Mouse (Mus musculus) heart, postnatal 14 days (tissue): Measurements from ENCODE around the gene Selenop. TPM values are rescaled to one million over a fixed set of nuclear protein-coding genes. Genes with fewer than 3 reads are reported as not detected.

Experiments used
- DNase-seq, 2 experiments: peaks; one replicate each; pipeline ENCODE4 v3.0.0; 2021 to 2022
- intact Hi-C: fragments of 180-260 bp; cut with DNase I; formaldehyde crosslinking; loops from one replicate; pipeline ENCODE4 v1.15.1; 2025
- total RNA-seq, 2 experiments: library from RNA; stranded (reverse); gene quantifications; 2 replicates each; pipeline ENCODE4 v1.2.3; 2021

Selenop gene
- total RNA-seq, 2 experiments from 2014 or later, result 304 to 322 TPM

DNA sequence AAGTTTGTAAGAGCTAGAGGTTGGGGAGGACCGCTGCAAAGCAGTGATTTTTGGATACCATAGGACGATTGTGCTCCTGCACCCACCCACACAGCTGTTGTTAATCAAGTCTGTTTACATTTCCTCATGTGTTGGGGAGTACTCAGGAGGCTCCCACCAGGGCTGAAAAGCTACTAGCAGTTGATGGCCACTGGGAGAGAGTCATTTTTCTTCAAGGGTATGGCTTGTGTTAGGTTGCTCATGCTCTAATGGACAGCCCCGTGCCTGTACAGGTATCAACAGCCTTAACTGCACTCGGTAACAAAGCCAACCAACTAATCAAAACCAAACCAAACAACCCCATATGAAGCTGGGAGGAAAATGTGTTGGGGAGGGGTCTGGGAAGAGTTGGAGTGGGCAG, 1.1 kb downstream of the Selenop start:
- intact Hi-C loops, result no loop called here
- DNase-seq, result no peak

DNA sequence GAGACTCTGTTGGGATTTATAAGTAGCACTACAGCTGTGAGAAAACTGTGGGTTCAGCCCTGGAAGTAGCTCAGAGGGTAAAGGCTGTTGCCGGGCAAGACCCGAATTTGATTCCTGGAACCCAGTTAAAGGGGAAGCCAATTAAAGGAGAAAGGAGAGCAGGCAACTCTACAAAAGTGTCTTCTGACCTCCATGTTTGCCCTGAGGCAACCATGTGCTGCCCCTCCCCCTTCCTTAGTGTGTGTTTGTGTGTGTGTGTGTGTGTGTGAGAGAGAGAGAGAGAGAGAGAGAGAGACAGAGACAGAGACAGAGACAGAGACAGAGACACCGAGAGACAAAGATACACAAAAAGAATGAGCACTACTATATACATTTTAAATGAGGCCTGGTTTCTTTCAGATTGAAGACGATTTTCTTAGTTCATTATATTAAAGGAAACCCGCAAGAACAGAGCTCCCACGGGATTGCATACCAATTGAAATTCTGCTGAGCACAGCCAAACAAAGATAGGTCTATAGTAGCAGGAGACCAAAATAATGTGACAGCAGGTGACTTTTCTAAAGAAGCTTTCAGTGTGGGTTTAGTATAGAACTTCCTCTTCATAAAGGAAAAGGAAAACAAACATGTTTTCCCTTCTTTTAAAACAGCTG, 1.8 kb downstream of the Selenop start:
- intact Hi-C loops, result loop anchor here (5.0 kb wide), 1 partner anchor 43 kb away; no protein-coding TSS in a partner anchor
- peak in 1 of 2 experiments; percentile 31 for DNase-seq

- DNase-seq, result peak; percentile 83 to 84
- intact Hi-C loops, result loop anchor here (5.0 kb wide), 1 partner anchor 43 kb away; no protein-coding TSS in a partner anchor
Observed at GRCm38 (mm10) chr15:3270646-3271077, 2.3 kb downstream of the Selenop start.

- DNase-seq, result peak; percentile 37 to 44
- intact Hi-C loops, result loop anchor here (5.0 kb wide), 1 partner anchor 44 kb away; no protein-coding TSS in a partner anchor
Observed at GRCm38 (mm10) chr15:3271216-3271615, 2.9 kb downstream of the Selenop start.

- intact Hi-C loops, result loop anchor here (2.0 to 5.0 kb wide), 2 partner anchors 46 to 58 kb away; no protein-coding TSS in a partner anchor
- no peak for DNase-seq
Observed at GRCm38 (mm10) chr15:3273191-3273590, 4.8 kb downstream of the Selenop start.

DNA sequence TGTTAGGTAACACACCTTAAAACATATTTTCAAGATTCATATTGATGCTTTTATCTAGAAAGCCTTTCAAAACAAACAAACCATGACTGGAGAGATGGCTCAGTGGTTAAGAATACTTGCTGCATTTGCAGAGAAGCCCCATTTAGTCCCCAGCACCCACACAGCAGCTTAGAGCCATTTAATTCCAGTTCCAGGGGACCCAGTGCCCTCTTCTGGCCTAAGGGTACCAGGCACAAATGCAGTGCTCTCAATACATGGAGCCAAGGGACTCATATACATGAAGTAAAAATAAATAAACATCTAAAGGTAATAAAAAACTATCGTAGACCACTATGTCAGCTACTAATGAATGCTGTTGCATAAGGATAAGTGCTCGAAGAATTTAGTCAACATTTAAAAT, 9.0 kb downstream of the Selenop start:
- no peak for DNase-seq
- intact Hi-C loops, result no loop called here

DNA sequence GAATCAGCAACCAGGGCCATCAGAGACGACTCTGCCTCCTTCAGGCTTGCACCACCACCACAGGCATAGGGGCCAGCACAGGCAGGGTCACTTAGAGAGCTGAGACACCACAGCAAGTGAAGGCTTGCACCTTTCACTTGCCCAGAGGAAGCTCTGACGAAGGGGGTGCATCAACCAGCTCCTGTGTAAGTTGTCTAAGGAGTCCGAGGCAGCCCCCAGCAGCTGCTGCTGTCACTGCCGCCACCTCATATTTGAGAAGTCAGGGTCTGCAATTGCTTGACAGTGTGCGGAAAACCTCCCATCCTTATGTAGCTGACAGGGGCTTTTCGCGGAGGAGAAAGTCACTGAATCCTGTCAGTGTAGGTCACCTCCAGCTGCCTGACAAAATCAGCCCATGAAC, 10.9 kb downstream of the Selenop start:
- no peak for DNase-seq
- intact Hi-C loops, result no loop called here

GRCm38 (mm10) chr15:3281216-3281615, 12.9 kb downstream of the Selenop start:
- intact Hi-C loops, result no loop called here
- no peak for DNase-seq

DNA sequence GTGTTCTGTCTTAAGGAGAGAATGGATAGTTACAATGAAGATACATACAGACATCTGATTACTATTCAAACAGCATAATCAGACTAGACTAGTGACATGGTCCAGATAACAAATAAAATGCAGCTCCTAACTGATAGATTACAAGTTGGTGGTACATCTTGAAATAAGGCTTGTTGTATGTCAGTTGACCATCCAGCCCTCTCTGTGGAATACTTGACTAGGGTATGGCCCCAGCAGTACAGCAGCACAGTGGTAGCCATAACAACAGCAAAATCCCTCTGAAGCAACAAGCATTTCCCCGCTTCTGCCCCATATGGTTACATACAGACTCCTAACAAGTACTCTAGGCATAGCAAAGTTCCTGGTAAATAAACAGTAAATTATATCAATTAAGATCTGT, 13.4 kb downstream of the Selenop start:
- no peak for DNase-seq
- intact Hi-C loops, result no loop called here

DNA sequence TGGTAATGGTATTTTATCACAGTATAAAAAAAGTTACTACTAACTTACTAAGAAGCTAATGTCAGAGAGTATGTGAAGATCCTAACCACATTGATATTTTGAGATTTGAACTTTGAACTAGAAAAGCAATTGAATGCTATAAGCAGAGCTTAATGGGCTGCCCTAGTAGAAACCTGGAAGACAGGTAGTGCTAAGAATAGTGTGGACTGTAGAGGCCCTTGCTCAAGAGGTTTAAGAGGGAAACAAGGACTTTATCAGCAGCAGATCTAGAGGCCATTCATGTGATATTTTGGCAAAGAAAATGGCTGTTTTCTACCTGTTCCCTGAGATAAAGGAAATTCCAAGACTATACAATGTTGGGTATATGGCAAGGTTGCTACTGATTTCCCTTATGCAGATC, 17.7 kb downstream of the Selenop start:
- intact Hi-C loops, result no loop called here
- no peak for DNase-seq

DNA sequence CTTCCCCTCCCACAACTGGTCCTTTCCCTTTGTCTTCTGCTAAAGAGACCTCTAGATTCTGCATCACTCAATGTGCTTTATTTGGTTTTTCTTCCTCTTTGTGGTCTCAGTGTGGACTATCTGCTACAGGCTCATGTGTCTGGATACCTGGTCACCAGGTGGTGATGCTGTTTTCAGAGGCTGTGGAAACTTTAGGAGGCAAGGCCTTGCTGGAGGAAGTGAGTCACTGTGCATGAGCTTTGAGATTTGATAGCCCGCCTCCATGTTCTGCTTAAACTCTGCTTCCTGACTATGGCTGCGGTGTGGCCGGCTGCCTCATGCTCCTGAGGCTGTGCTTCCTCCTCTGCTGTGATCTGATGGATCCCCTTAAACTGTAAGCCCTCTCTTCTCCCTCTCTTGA, 22.1 kb downstream of the Selenop start:
- no peak for DNase-seq
- intact Hi-C loops, result no loop called here

DNA sequence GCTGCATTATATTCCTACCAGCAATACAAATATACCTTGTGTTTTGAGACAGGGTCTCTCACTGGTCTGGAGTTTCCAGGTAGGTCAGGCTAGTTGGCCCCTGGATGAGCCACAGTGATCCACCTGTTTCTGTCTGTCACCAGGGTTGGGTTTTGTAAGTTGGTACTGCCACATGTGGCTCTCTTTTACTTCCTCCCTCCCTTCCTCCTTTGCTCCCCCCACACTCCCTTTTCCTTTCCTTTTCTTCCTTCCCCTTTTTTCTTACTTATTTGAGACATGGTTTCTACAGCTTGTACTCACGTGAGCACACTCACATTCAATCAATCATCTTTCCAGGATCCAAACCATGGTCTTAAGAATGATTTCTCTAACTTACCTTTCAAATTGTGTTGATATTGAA, 25.1 kb downstream of the Selenop start:
- intact Hi-C loops, result no loop called here
- DNase-seq, result no peak

- DNase-seq, result no peak
- intact Hi-C loops, result loop anchor here (5.0 kb wide), 2 partner anchors 611 to 746 kb away; no protein-coding TSS in a partner anchor
Observed at GRCm38 (mm10) chr15:3295986-3296385, 27.6 kb downstream of the Selenop start.

DNA sequence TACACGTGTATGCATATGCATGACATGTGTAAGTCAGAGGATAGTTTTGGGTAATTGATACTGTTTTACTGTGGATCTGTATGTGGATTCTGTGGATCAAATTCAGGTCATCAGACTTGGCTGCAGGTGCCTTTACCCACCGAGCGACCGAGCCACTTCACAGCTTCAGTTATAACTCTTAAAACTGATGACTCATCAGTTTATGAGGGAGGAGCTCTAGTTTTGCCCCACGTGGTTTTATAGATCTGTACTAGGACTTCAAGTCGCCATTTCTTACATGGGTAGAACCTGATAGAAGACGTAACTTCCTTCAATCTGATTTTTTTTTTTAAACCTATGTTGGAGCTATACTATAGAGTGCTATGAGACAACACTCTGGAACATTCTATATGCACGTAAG, 29.3 kb downstream of the Selenop start:
- no peak for DNase-seq
- intact Hi-C loops, result loop anchor here (5.0 kb wide), 2 partner anchors 610 to 745 kb away; no protein-coding TSS in a partner anchor

- intact Hi-C loops, result no loop called here
- no peak for DNase-seq
Observed at GRCm38 (mm10) chr15:3300361-3301100, 32.2 kb downstream of the Selenop start.

GRCm38 (mm10) chr15:3303426-3303825, 35.1 kb downstream of the Selenop start, which contains the start of gene Ccdc152:
Gene Ccdc152 (minus strand): TSS chr15:3303526.
- no peak for DNase-seq
- intact Hi-C loops, result no loop called here

GRCm38 (mm10) chr15:3309856-3310255, 41.5 kb downstream of the Selenop start:
- intact Hi-C loops, result no loop called here
- DNase-seq, result no peak

- intact Hi-C loops, result no loop called here
- DNase-seq, result peak in 1 of 2 experiments; percentile 44
Observed at GRCm38 (mm10) chr15:3312937-3313336, 44.6 kb downstream of the Selenop start.

GRCm38 (mm10) chr15:3316617-3317016, 48.3 kb downstream of the Selenop start:
- DNase-seq, result no peak
- intact Hi-C loops, result no loop called here

- no peak for DNase-seq
- intact Hi-C loops, result no loop called here
Observed at GRCm38 (mm10) chr15:3319929-3320328, 51.6 kb downstream of the Selenop start.

DNA sequence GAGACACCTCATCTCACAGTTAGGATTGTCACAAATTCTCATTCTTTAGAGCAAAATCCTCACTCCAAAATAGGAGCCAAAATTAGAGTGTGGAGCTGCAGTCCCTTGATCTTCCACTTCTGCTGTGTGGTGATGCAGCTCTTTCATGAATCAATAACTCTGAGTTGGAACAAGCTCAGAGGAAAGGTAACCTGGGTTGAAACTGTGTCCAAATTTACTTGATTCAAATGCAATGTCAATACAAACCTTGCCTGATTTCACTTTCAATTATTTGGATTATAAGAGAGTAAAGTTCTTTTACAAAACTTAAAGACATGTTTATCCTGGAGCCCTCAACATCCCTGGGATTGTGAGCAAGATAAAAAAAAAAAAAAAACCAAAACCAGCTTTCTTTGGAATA, 54.7 kb downstream of the Selenop start:
- DNase-seq, result no peak
- intact Hi-C loops, result no loop called here
